Mouse (Mus musculus): ENCODE data around the gene Zfp775. TPM values are rescaled to one million over a fixed set of nuclear protein-coding genes. Genes with fewer than 3 reads are reported as not detected.

The Zfp775 gene
- polyA plus RNA-seq, 1 experiment from 2014 or later: 6.6 TPM

DNA sequence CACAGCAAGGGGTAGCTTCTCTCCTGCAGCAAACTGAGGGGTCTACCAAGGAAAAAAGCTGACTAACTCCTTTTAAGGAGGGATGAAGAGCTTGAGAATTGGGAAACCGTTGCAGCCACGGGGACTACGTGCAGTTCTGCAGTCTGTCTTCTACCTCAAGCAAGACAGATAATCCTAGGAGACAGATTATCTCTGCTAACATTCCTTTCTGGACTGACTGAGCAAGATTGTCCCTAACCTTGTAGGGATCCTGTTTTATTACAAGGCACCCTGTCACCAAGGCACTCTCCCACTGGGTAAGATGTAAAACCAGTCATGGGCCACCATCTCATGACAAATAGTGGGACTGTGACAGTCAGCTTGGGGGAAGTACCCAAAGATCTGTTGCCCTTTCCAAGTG lies 20.6 kb upstream of the Zfp775 start:
- Histone ChIP-seq H3K9ac (ENCODE audit: low read depth, low read length) (no peak overlapping the region), H3K4me1 (ENCODE audit: control insufficient read depth, insufficient read depth, low read length) (peaks cover 18% of the 10 kb centered on the region; the same call in 1 of the 2 replicates), H3K27ac (ENCODE audit: low read depth, low read length) (no peak overlapping the region), H3K9me3 (ENCODE audit: control insufficient read depth, low read length) (no peaks in the 10 kb centered on the region), H3K4me3 (ENCODE audit: low read length) (no peak overlapping the region), H3K4me2 (replicated peaks; ENCODE audit: low read depth, low read length) (no peak overlapping the region), H3K36me3 (ENCODE audit: control insufficient read depth, insufficient read depth, low read length) (no peaks in the 10 kb centered on the region), H3K27me3 (ENCODE audit: control insufficient read depth, insufficient read depth, low read length) (no peaks in the 10 kb centered on the region)
- ATAC-seq (ENCODE audit: low FRiP score, low TSS enrichment): no peak
- WGBS: 77% methylated on average over 3 of the region's 3 CpGs

DNA sequence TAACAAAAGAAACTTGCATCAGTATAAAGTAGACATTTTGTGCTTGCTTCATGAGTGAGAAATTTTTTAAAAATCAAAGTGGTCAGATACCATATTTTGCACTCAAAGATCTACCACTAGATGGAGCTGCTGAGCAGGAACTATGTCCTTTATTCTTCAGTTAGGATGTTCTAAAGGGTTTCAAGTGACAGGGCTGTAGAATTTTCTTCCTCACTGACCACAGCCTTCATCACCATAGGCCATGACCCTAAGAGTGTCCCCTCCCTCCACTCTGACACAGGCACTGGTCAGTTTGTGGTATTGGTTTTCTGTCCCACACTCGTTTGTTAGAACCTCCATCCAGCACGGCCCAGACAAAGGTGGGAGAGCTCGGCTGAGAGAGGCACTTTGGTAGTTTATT lies 19.8 kb upstream of the Zfp775 start:
- Histone ChIP-seq H3K4me1 (ENCODE audit: control insufficient read depth, insufficient read depth, low read length) (peaks cover 18% of the 10 kb centered on the region; the same call in 1 of the 2 replicates), H3K27ac (ENCODE audit: low read depth, low read length) (no peak overlapping the region), H3K9me3 (ENCODE audit: control insufficient read depth, low read length) (no peaks in the 10 kb centered on the region), H3K36me3 (ENCODE audit: control insufficient read depth, insufficient read depth, low read length) (no peaks in the 10 kb centered on the region), H3K4me3 (ENCODE audit: low read length) (no peak overlapping the region), H3K4me2 (replicated peaks; ENCODE audit: low read depth, low read length) (no peak overlapping the region), H3K27me3 (ENCODE audit: control insufficient read depth, insufficient read depth, low read length) (no peaks in the 10 kb centered on the region), H3K9ac (ENCODE audit: low read depth, low read length) (no peak overlapping the region)
- WGBS: 59% methylated on average over 3 of the region's 3 CpGs
- ATAC-seq (ENCODE audit: low FRiP score, low TSS enrichment): no peak; the same call in 1 of the 2 replicates

DNA sequence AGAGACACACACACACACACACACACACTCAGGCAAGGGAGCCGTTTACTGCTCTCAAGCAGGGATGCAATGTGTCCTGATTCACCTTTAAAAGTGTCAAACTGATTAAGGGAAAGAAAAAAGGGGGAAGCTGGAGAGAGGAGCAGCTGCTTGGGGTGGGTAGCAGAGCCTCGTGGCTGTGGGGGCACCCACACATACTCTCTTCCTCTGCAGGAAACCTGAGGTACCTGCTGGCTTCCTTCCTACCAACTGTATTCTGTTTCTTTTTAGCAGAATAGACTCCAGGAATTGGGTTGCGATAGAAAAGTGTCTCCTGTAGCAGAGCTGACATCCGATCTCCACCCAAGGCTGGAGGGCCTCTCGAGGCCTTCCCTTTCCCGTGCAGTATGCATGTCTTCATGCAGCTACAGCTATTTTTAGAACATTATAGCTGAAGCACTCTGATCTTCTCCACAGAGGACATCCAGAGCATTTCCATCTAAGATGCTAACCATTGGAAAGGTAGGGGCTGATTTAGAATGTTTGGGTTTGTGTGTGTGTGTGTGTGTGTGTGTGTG lies 12.6 kb upstream of the Zfp775 start, which contains the start of gene Gm45021:
TSS of gene Gm45021 (plus strand) at position 417 of the 557 bp plus-strand sequence.
- 0 out of 2 replicates have a peak, but pooled peaks cover 4% of the 10 kb centered on the region for H3K4me1 ChIP-seq (ENCODE audit: control insufficient read depth, insufficient read depth, low read length)
- no peaks in the 10 kb centered on the region for H3K9me3 ChIP-seq (ENCODE audit: control insufficient read depth, low read length)
- H3K4me3 ChIP-seq (ENCODE audit: low read length): no peak within 1 kb of the TSS
- no peak within 1 kb of the TSS for H3K9ac ChIP-seq (ENCODE audit: low read depth, low read length)
- H3K36me3 ChIP-seq (ENCODE audit: control insufficient read depth, insufficient read depth, low read length): no peaks in the 10 kb centered on the region
- 10% methylated on average over 6 of the region's 6 CpGs for WGBS
- ATAC-seq (ENCODE audit: low FRiP score, low TSS enrichment): no peak
- no peak within 1 kb of the TSS for H3K4me2 ChIP-seq (replicated peaks; ENCODE audit: low read depth, low read length)
- peak within 1 kb of the TSS; percentile 30; the same call in 1 of the 2 replicates for H3K27ac ChIP-seq (ENCODE audit: low read depth, low read length)
- H3K27me3 ChIP-seq (ENCODE audit: control insufficient read depth, insufficient read depth, low read length): no peaks in the 10 kb centered on the region

DNA sequence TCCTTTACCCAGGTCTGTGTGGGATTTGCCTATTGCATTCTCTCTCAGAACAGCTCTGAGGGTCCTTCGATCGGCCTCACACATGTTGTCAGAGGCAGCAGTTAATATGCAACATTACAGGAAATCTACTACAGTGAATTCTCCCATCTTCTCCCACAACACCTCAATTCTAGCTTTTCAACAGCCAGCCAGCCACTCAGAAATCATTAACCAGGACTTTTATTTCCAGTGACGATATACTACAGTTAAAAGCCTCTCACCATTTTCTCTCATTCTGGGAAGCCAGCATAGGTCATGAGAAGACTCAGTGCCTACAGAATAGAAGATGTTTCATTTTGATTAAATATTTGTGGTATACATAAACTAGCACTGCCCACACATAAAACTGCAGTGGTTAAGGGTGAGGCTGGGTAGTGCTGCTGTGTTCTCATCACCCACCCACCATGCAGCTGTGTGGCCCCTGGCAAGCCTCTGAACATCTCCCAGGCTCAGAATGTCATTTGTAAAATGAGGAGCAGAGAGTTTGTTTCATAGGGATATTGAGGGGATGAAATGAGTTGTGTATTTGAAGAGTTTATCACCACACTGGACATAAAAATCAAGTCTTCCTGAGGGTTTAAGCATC lies 10.5 kb upstream of the Zfp775 start:
- ATAC-seq (ENCODE audit: low FRiP score, low TSS enrichment): no peak
- H3K9me3 ChIP-seq (ENCODE audit: control insufficient read depth, low read length): peaks cover 3% of the 10 kb centered on the region
- H3K27ac ChIP-seq (ENCODE audit: low read depth, low read length): no peak overlapping the region
- WGBS: 84% methylated on average over 3 of the region's 3 CpGs
- H3K4me1 ChIP-seq (ENCODE audit: control insufficient read depth, insufficient read depth, low read length): peaks cover 10% of the 10 kb centered on the region; the same call in 1 of the 2 replicates
- H3K4me3 ChIP-seq (ENCODE audit: low read length): no peak overlapping the region
- H3K4me2 ChIP-seq (replicated peaks; ENCODE audit: low read depth, low read length): no peak overlapping the region
- peaks cover 4% of the 10 kb centered on the region for H3K36me3 ChIP-seq (ENCODE audit: control insufficient read depth, insufficient read depth, low read length)
- H3K27me3 ChIP-seq (ENCODE audit: control insufficient read depth, insufficient read depth, low read length): no peaks in the 10 kb centered on the region
- H3K9ac ChIP-seq (ENCODE audit: low read depth, low read length): no peak overlapping the region

DNA sequence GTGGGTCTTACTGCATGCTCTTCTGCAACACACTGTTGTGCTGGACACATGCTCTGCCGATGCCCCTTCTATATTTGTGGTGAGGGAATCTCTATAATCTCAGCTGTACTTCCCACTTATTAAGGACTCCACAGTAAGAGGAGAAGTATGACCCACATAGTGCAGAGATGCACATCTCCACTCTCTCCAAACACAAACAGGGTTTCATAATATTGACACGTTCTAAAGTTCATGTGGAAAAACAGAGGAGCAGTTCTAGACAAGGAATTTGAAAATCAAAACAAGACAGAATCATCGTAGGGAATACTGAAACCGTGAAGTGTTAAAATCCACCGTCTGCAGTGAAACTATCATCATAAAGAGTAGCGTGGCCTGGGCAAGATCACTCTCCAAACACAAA lies 10.0 kb upstream of the Zfp775 start:
- 91% methylated on average over 6 of the region's 6 CpGs for WGBS
- H3K4me1 ChIP-seq (ENCODE audit: control insufficient read depth, insufficient read depth, low read length): peaks cover 10% of the 10 kb centered on the region; the same call in 1 of the 2 replicates
- H3K4me2 ChIP-seq (replicated peaks; ENCODE audit: low read depth, low read length): no peak overlapping the region
- peaks cover 9% of the 10 kb centered on the region for H3K9me3 ChIP-seq (ENCODE audit: control insufficient read depth, low read length)
- no peaks in the 10 kb centered on the region for H3K27me3 ChIP-seq (ENCODE audit: control insufficient read depth, insufficient read depth, low read length)
- H3K4me3 ChIP-seq (ENCODE audit: low read length): no peak overlapping the region
- peaks cover 10% of the 10 kb centered on the region for H3K36me3 ChIP-seq (ENCODE audit: control insufficient read depth, insufficient read depth, low read length)
- H3K9ac ChIP-seq (ENCODE audit: low read depth, low read length): no peak overlapping the region
- ATAC-seq (ENCODE audit: low FRiP score, low TSS enrichment): no peak
- H3K27ac ChIP-seq (ENCODE audit: low read depth, low read length): no peak overlapping the region

DNA sequence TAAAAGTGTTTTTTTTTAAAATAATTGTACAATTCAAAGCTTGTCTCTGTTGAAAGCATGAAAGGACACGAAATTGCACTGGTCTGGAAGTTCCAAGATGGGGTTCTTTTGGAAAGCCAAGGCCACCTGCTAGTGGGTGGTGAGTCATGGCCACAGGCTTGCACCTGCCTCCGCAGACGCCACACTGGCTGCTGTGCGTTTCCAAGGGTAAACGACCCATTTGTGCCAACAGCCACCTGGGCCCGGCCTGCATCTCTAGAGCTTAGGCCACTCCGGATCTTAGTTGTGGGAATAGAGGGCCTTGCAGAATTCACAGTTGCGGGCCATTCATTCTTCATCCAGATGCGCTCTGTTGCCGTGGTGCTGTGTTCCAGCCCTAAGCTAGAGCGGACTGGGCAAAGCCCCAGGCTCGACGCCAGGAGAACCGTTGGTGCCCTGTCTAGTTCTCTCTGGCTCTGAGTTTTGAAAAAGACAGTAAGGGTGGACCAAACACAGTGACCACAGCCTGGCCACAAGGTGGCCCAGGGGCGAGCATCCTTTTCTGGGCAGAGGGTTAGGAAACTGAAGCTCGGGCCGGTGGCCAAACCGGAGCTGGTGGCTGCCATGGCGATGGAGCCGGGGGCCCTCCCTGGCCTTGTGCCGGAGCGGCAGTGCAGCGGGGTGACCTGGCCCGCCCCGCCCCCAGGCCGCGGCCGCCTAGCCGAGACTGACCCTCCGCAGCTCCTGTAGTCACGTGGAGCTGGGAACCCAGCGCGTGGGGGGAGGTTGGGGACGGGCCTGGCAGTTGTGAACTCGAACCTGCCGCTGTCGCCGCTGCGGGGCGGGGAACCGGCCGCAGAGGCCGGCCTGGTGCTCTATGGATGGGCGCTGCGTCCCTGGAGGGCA lies 8.5 kb upstream of the Zfp775 start, which contains the start of the genes Repin1 and Gm44965:
TSS of gene Repin1 (plus strand) at position 726 of the 885 bp plus-strand sequence.
TSS of gene Gm44965 (plus strand) at position 784 of the 885 bp plus-strand sequence.
- H3K27me3 ChIP-seq (ENCODE audit: control insufficient read depth, insufficient read depth, low read length): no peaks in the 10 kb centered on the region
- WGBS: 6% methylated on average over 45 of the region's 45 CpGs
- H3K9ac ChIP-seq (ENCODE audit: low read depth, low read length): peak within 1 kb of the TSS; percentile 88
- peak within 1 kb of the TSS; percentile 91 for H3K4me3 ChIP-seq (ENCODE audit: low read length)
- peaks cover 10% of the 10 kb centered on the region; the same call in 1 of the 2 replicates for H3K4me1 ChIP-seq (ENCODE audit: control insufficient read depth, insufficient read depth, low read length)
- peak within 1 kb of the TSS; percentile 92 for H3K27ac ChIP-seq (ENCODE audit: low read depth, low read length)
- peaks cover 23% of the 10 kb centered on the region for H3K9me3 ChIP-seq (ENCODE audit: control insufficient read depth, low read length)
- ATAC-seq (ENCODE audit: low FRiP score, low TSS enrichment): peak; percentile 92
- peaks cover 25% of the 10 kb centered on the region for H3K36me3 ChIP-seq (ENCODE audit: control insufficient read depth, insufficient read depth, low read length)
- peak within 1 kb of the TSS; percentile 75 for H3K4me2 ChIP-seq (replicated peaks; ENCODE audit: low read depth, low read length)

DNA sequence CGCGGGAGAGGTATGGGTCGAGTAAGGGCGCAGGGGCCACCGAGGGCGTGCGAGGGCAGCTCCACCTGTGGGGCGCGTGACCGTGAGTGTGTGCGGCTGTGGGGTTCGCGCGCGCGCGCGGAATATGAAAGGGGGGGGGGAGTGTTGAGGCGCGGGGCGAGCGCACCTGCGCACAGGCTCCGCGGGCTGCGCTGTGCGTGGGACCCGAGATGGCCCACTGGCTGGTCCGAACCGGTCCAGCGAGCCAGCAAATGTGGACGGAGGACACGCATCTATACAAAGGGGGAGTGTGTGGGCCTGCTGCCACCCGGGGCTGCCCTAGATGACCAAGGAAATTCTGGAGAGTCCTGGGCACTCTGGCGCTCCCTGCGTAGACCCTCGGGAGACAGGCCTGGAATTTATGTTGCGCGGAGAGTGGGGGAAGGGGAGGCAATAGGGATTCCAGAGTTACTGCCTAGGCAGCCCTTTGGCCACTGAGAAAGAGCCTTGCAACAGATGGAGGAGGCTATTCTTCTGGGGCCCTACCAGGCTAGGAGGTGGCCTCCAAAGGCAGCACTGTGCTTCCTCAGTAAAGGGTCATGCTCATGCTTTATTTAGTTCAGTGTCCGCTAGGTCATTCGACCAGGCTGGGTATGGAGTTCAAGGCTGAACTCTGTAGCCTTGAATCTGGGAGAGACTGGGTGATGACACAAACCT lies 7.7 kb upstream of the Zfp775 start:
- Histone ChIP-seq H3K9ac (ENCODE audit: low read depth, low read length) (peak overlapping the region; percentile 88), H3K36me3 (ENCODE audit: control insufficient read depth, insufficient read depth, low read length) (peaks cover 33% of the 10 kb centered on the region), H3K9me3 (ENCODE audit: control insufficient read depth, low read length) (peaks cover 23% of the 10 kb centered on the region), H3K27ac (ENCODE audit: low read depth, low read length) (peak overlapping the region; percentile 92), H3K4me1 (ENCODE audit: control insufficient read depth, insufficient read depth, low read length) (peaks cover 10% of the 10 kb centered on the region; the same call in 1 of the 2 replicates), H3K27me3 (ENCODE audit: control insufficient read depth, insufficient read depth, low read length) (no peaks in the 10 kb centered on the region), H3K4me3 (ENCODE audit: low read length) (peak overlapping the region; percentile 91), H3K4me2 (replicated peaks; ENCODE audit: low read depth, low read length) (peak overlapping the region; percentile 75)
- peak; percentile 67 for ATAC-seq (ENCODE audit: low FRiP score, low TSS enrichment)
- WGBS: under 1% methylated on average over 37 of the region's 41 CpGs

DNA sequence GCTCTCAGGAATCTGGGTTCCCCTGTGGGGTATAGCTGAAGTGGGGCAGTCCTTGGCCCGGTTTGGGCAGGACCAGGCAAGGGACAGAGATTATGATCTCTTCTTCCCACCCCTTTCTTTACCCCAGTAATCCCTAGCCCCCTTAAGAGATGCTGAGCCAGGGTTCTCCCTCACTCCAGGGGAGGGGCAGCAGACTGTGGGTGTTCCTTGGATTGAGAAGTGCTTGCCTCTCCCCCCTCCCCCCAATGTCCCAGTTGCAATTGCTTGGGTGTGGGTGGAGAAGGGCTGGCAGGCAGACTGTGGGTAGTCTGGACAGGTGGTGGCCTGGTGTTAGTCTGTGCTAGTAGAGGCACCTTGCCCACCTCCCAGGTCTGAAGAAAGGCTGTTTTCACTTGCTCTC lies 6.6 kb upstream of the Zfp775 start:
- H3K36me3 ChIP-seq (ENCODE audit: control insufficient read depth, insufficient read depth, low read length): peaks cover 41% of the 10 kb centered on the region
- no peaks in the 10 kb centered on the region for H3K27me3 ChIP-seq (ENCODE audit: control insufficient read depth, insufficient read depth, low read length)
- ATAC-seq (ENCODE audit: low FRiP score, low TSS enrichment): no peak
- WGBS: 40% methylated on average over 1 of the region's 1 CpGs
- H3K4me3 ChIP-seq (ENCODE audit: low read length): peak overlapping the region; percentile 91
- peaks cover 23% of the 10 kb centered on the region for H3K9me3 ChIP-seq (ENCODE audit: control insufficient read depth, low read length)
- H3K4me1 ChIP-seq (ENCODE audit: control insufficient read depth, insufficient read depth, low read length): peaks cover 10% of the 10 kb centered on the region; the same call in 1 of the 2 replicates
- H3K27ac ChIP-seq (ENCODE audit: low read depth, low read length): no peak overlapping the region
- peak overlapping the region; percentile 88; the same call in 1 of the 2 replicates for H3K9ac ChIP-seq (ENCODE audit: low read depth, low read length)
- H3K4me2 ChIP-seq (replicated peaks; ENCODE audit: low read depth, low read length): peak overlapping the region; percentile 75
